Mouse (Mus musculus) lung, adult 2 months (tissue): ENCODE results near the gene Stk25. TPM values are rescaled to one million over a fixed set of nuclear protein-coding genes. Genes with fewer than 3 reads are reported as not detected.

Experiments used
- DNase-seq: peaks from one replicate; pipeline ENCODE4 v3.0.0; 2022
- H3K4me1 ChIP-seq: fragments of 200-500 bp; 2 replicates; pipeline ENCODE4 v1.6.1; 2011; ENCODE audit warnings: low read length; ENCODE audit not compliant: control insufficient read depth, insufficient read depth
- H3K4me3 ChIP-seq: fragments of 200-500 bp; replicated peaks from 2 replicates; pipeline ENCODE3; 2011; ENCODE audit warnings: low read depth, mild to moderate bottlenecking, control low read depth, low read length; ENCODE audit errors: extremely low read depth
- CTCF ChIP-seq: fragments of 200-500 bp; IDR thresholded peaks from 2 replicates; pipeline ENCODE4 v1.5.1; 2011; ENCODE audit warnings: mild to moderate bottlenecking, low read length, control low read depth; ENCODE audit not compliant: insufficient read depth
- POLR2A ChIP-seq: fragments of 200-500 bp; IDR thresholded peaks from 2 replicates; pipeline ENCODE4 v1.6.1; 2011; ENCODE audit warnings: low read depth, mild to moderate bottlenecking, control low read depth, low read length, borderline replicate concordance; ENCODE audit errors: extremely low read depth
- WGBS: fragments of 180-500 bp; shearing (Covaris S2); methylation state at CpG from one replicate; pipeline ENCODE4 v1.1.7; 2018; 5-methylcytosine and 5-hydroxymethylcytosine counted together
- polyA plus RNA-seq: library from polyadenylated mRNA; depleted of rRNA; stranded (reverse); fragments of >200 nt; gene quantifications from 2 replicates; pipeline ENCODE4 v1.2.3, GENCODE M21; 2012; rRNA removed

Gene Stk25
- polyA plus RNA-seq, 1 experiment = 141 TPM

DNA sequence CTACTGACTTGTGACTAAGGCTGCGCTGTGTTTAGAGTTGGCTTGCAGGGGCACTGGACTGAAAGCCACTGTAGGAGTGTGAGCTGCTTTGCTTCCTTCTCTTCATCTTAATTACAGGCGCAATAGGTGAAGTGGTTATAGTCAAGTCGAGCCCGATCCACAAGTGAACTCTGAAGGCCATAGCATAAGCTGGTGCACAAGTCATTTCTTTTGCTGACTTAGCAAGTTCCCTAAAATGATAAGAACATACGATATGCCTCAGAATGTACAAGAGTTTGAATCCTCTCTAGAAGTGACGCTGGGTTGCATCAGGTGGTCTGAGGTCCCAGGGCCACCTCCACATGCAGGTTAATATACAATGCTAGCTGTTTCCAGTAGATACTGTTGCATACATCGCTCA lies 76.9 kb downstream of the Stk25 start:
- no peaks in the 10 kb centered on the region for H3K4me1 ChIP-seq
- no peak overlapping the region for H3K4me3 ChIP-seq
- TF ChIP-seq POLR2A = no peak
- TF ChIP-seq CTCF = no peak
- no peak for DNase-seq
- 97% methylated on average over 7 of the region's 7 CpGs for WGBS

DNA sequence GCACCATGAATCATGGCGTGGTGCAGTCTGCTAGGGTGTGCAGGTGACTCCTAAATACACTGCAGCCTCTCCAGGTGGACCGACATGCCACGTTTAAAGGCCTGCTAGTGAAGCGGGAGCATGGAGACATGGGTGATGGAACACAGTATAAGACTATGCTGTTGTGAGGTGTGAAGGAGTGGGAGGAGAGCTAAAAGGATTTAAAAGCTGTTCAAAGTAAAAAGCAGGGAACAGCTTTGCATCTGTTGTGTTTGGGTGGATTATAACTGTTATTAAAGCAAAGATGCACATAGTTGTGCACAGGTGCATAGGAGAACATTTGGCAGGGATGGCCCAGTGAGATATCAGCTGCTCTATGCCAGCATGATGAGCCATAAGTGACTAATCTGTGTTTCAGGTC lies 80.6 kb downstream of the Stk25 start:
- Histone ChIP-seq H3K4me1 (no peaks in the 10 kb centered on the region), H3K4me3 (no peak overlapping the region)
- 87% methylated on average over 4 of the region's 4 CpGs for WGBS
- no peak for TF ChIP-seq POLR2A
- TF ChIP-seq CTCF = no peak
- no peak for DNase-seq

DNA sequence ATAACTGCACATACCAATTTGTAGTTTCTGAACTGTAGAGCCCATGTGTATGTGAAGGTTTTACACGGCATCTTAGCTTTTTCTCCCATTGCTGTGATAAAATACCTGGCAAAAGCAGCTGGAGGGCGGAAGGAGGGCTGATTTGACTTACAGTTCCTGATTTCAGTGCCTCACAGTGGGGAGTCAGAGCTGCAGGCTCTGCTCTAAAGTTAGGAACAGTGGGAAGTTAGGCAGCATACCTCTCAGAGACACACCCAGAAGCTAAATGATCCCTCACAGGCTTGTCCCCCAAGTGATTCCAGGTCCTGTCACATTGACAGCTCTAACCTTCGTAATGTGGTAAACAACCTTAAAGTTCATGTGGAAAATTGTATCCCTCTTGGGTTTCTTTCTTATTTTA lies 81.4 kb downstream of the Stk25 start:
- H3K4me1 ChIP-seq = no peaks in the 10 kb centered on the region
- WGBS = 91% methylated on average over 3 of the region's 3 CpGs
- TF ChIP-seq POLR2A = no peak
- TF ChIP-seq CTCF = no peak
- no peak for DNase-seq
- H3K4me3 ChIP-seq = no peak overlapping the region

Other genes with a start within 250 kb of the Stk25 start
- 52.2 and 61.2 TPM in 2 replicates for gene Hdlbp, start 179.8 kb downstream of the Stk25 start, polyA plus RNA-seq
- 4.2 and 4.7 TPM in 2 replicates for gene Farp2, start 146.6 kb downstream of the Stk25 start, polyA plus RNA-seq
- 32.5 and 41.7 TPM in 2 replicates for gene Bok, start 27.0 kb upstream of the Stk25 start, polyA plus RNA-seq
- gene Atg4b, start 92.8 kb upstream of the Stk25 start, polyA plus RNA-seq = 38.6 and 50.6 TPM in 2 replicates
- 28.5 and 29.3 TPM in 2 replicates for gene Thap4, start 96.2 kb upstream of the Stk25 start, polyA plus RNA-seq
- gene Dtymk, start 143.3 kb upstream of the Stk25 start, polyA plus RNA-seq = 26.8 and 29.1 TPM in 2 replicates
- gene Ing5, start 145.3 kb upstream of the Stk25 start, polyA plus RNA-seq = 7.1 and 10.1 TPM in 2 replicates
- 17.0 and 21.3 TPM in 2 replicates for gene D2hgdh, start 166.2 kb upstream of the Stk25 start, polyA plus RNA-seq
- gene Gal3st2, start 202.6 kb upstream of the Stk25 start, polyA plus RNA-seq = 0.62 and 0.67 TPM in 2 replicates